Mouse (Mus musculus) T-helper 17 cell (primary cell): ENCODE data around the gene Lhx3.

Experiments used
- in situ Hi-C, 2 experiments: fragments of 300-600 bp; cut with MboI, MseI; formaldehyde crosslinking; loops; 1 replicate in 1 of 2; 2 replicates in 1 of 2; pipeline ENCODE4 v1.15.1; 2025; ENCODE audit warnings: high pct_unique_total_duplicates in 2 of 2

The Lhx3 gene

GRCm38 (mm10) chr2:26208126-26208789, at the start of gene Lhx3:
Lhx3 (minus strand) TSS chr2:26208289.
- in situ Hi-C loops, result no loop called here

- in situ Hi-C loops, result loop anchor here in 1 of 2 experiments (10.0 kb wide), 1 partner anchor 813 kb away; no protein-coding TSS in a partner anchor
Measured at GRCm38 (mm10) chr2:26257315-26258096, 49.4 kb upstream of the Lhx3 start.

- in situ Hi-C loops, result loop anchor here in 1 of 2 experiments (10.0 kb wide), 1 partner anchor 810 kb away; no protein-coding TSS in a partner anchor
Measured at GRCm38 (mm10) chr2:26254816-26255215, 46.7 kb upstream of the Lhx3 start.

- in situ Hi-C loops, result loop anchor here in 1 of 2 experiments (10.0 kb wide), 1 partner anchor 808 kb away; no protein-coding TSS in a partner anchor
Measured at GRCm38 (mm10) chr2:26252514-26253206, 44.6 kb upstream of the Lhx3 start.

DNA sequence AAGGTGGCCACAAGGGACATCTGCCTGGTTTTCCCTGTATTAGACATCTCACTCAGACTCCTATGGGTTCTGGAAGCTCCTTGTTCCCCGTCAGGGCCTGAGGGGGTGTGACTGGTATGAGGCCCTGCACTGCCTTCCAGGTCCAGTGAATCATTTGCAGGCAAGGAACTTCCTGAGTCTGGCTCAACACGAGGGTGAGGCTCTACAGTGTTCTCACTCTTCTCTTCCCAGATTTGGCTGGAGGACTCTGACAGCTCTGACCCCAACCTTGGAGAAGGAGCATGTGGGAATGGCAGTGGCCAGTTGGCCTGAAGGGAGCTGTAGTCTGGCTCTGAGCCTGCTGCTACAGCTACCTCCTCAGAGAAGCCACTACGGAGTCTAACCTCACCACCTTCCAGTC, 39.4 kb upstream of the Lhx3 start:
- in situ Hi-C loops, result no loop called here

- in situ Hi-C loops, result no loop called here
Measured at GRCm38 (mm10) chr2:26240841-26241240, 32.8 kb upstream of the Lhx3 start.

- in situ Hi-C loops, result no loop called here
Measured at GRCm38 (mm10) chr2:26240330-26240729, 32.2 kb upstream of the Lhx3 start.

DNA sequence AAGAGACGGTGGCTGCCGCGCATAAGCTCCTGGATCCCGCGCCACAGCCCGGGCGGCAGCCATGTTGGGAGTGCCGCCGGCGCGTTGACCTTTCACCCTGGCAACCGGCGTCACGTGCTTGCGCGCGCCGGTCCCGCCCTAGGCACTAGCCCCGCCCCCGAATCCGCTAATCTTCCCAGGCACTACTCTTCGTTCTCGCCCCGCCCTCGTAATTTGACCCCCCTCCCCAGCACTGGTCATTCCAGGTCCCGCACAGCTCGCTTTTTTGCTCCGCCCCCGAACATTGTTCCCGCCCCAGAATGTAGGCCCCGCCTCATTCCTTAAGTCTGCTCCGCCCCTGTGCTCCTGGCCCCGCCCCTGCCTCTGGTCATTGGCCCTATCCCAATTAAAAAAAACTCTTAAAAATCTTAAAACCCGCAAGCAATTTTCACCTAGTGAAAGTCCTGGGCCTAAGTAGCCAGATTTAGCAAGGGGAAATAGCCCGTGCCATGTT, 29.2 kb upstream of the Lhx3 start, which contains the start of gene Qsox2:
TSS of gene Qsox2 (minus strand) at position 236 of the 493 bp plus-strand sequence.
- in situ Hi-C loops, result no loop called here

- in situ Hi-C loops, result no loop called here
Measured at GRCm38 (mm10) chr2:26236681-26237289, 28.7 kb upstream of the Lhx3 start.

- in situ Hi-C loops, result no loop called here
Measured at GRCm38 (mm10) chr2:26234771-26235170, 26.7 kb upstream of the Lhx3 start.

DNA sequence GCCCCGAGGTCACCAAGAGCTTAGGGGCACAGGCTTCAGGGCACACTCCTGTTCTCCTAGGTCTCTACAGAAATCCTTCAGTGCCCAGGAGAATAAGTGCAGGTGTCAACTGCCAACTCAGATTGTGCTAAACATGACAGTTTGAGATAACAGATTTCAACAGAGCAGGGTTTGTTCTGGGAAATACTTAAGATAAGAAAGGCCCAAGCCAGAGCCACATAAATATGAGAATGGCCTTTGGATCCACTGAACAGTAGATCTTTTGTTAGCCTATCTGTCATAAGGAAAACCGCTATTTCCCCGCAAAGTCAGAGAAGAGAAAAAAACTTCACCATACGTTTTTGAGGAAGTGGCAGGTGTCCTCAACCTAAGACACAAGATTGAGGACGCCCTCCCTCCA, 26.2 kb upstream of the Lhx3 start:
- in situ Hi-C loops, result no loop called here

DNA sequence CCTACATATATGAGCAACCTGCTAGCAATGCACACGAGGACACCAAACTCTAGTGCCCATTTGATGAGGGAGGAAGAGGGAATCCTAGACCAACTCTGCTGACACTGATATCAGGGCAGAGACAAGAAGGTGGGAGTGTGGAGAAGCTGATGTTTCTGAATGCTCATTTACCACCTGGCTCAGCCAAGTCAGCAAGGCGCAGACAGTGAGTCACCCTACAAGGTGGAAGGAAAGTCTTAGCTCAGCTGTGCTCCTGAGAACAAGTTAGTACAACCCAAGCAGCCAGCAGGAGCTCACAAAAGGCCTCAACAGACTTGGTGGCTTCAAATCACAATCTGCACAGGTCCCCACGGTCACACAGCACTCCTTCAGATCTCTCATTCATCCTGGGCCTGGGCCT, 23.3 kb upstream of the Lhx3 start:
- in situ Hi-C loops, result no loop called here

DNA sequence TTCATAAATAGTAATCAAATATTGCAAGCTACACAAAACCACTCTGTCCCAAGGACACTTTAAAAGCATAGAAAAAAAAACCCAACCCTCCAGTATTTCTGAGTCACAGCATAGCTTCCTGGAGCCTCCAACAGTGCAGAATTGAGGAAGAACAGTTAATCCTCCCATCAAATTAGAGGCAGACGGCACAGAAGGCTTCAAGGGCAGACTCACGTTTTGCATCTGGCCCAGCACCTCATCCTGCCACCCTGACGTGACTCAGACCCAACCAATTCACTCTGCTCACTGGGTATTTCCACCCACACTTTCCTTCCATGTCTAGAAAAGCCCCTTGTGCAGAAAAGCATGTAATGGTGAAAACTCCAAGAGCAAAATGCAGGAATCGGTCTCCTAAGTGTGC, 22.2 kb upstream of the Lhx3 start:
- in situ Hi-C loops, result no loop called here

DNA sequence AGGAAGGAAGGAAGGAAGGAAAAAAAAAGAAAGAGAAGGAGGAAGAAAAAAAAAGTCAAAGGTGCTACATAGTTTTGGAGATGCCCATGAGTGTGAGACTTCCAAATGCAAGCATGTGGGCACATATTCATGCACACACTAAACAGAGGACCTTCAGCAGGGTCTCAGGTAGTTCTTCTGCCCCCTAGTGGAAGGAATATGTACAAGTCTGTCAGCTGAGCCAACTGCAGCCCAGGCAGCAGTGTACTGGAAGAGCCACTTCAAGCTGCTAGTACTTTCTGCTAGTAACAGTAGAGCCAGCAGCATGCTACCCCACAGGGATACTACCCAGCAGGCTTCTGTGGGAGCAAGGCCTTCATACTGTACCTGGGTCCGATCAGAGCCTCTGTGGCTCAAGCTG, 19.7 kb upstream of the Lhx3 start:
- in situ Hi-C loops, result no loop called here

- in situ Hi-C loops, result no loop called here
Measured at GRCm38 (mm10) chr2:26225242-26225641, 17.2 kb upstream of the Lhx3 start.

- in situ Hi-C loops, result loop anchor here in 1 of 2 experiments (5.0 kb wide), 1 partner anchor 72 kb away; no protein-coding TSS in a partner anchor
Measured at GRCm38 (mm10) chr2:26223961-26224360, 15.9 kb upstream of the Lhx3 start.

GRCm38 (mm10) chr2:26214526-26214925, 6.4 kb upstream of the Lhx3 start:
- in situ Hi-C loops, result no loop called here

DNA sequence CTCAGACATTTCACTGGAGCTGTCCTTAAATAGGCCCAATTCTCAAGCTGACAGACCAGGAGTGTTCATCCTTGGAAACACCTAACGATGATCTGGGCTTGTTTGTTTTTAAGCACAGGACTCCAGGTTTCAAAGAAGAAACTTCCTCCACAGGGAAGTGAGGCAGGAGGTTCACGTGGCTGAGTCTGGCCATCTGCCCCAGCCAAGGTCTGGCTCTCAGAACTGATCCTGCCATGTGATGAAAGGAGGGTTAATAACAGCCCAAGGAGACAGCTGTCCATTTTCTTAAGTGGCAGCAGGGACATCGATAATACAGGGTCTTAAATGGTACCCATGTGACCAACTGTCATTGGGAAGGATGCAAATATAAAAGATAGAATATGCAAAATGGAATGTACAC, 1.5 kb upstream of the Lhx3 start:
- in situ Hi-C loops, result no loop called here

GRCm38 (mm10) chr2:26207559-26207958, 530 bp downstream of the Lhx3 start:
- in situ Hi-C loops, result no loop called here

GRCm38 (mm10) chr2:26205761-26206160, 2.3 kb downstream of the Lhx3 start:
- in situ Hi-C loops, result no loop called here

DNA sequence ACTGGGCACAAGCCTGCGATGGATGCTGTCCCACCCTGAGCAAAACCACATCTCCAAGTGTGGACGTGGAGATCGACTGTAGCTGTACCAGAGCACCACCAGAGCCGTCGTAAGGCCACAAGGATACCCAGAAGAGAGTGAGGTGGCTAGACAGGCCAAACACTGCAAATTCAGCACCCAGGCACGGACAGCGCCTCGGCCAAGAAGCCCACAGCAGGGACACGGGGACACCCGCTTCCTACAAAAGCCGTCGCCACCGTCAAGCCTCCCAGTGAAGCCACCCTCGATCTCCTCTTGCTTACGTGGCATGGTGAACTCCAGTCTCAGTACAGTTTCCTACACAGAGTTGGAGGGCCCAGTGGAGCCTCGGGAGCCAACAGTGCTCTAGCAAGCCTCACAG, 3.0 kb downstream of the Lhx3 start:
- in situ Hi-C loops, result no loop called here
